Mouse (Mus musculus): Measurements from ENCODE around the gene Lat. TPM values are rescaled to one million over a fixed set of nuclear protein-coding genes. Genes with fewer than 3 reads are reported as not detected.
A peak's percentile ranks its signal among the peaks of the same experiment; 100 is the strongest.
"Not testable (repeated sequence)": the region's sequence is repeated elsewhere in the genome, so short reads cannot be mapped to it uniquely, and the experiment has no call there.

The Lat gene
- polyA plus RNA-seq, 1 experiment from 2014 or later: 4.3 TPM

DNA sequence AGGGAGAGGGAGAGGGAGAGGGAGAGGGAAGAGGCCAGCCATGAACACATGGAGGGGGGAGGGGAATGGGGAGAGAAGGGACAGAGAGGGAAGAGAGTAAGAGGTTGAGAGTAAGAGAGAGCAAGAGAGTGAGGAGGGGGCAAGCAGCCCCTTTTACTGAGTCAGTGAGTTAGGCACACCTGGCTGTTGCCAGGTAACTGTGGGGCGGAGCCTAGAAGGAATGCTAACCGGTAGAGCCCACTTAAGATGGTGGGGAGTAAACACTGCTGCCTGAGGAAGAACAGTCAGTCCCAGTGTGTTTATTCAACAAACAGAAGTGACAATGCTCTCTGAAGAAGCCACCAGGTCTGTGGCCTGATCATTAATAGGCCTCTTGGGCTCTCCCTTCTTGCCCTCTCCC lies 38.7 kb downstream of the Lat start:
- H3K4me3 ChIP-seq: no peak overlapping the region
- WGBS: 34% methylated on average over 2 of the region's 2 CpGs
- H3K4me1 ChIP-seq (replicated peaks): no peaks in the 10 kb centered on the region
- H3K27ac ChIP-seq: no peak overlapping the region
- H3K9me3 ChIP-seq (replicated peaks): no peaks in the 10 kb centered on the region
- no peaks in the 10 kb centered on the region for H3K36me3 ChIP-seq
- H3K4me2 ChIP-seq: no peak overlapping the region
- no peaks in the 10 kb centered on the region; the same call in 1 of the 2 replicates for H3K27me3 ChIP-seq
- ATAC-seq (replicated peaks; ENCODE audit: insufficient number of reproducible peaks, insufficient read depth, low FRiP score, low read depth): no peak
- H3K9ac ChIP-seq: no peak overlapping the region

DNA sequence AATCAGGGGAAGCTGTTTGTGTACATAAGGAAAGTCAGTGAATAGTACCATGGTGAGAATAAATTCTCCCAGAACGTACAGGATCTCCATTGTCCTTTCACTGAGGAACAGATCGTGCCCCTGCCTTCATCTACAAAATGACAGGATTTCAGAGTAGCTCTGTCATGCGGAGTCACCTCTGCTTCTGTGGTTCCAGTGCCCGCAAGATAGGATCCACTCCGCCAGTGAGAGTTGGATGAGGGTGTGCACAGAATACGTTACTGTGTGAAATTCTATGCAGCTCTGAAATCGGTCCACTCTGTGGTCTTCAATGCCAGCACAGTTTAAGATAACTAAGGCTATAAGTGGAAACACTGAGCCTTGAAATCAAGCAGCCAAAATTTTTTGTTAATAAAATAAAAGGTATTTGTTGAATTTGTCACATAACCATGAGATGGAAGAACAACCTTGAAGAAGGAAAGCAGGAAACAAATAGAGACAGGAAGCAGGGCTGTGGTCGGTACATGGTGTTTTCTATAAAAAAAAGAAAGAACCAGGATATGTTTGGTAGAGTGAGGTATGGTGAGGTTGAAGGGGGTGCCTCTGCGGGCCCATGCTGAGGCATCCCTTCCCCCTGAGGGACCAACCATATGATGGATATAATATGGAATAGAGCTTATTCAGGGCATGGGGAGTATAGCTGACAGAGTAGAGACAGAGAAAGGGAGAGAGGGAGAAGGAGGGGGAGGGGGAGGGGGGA lies 39.3 kb downstream of the Lat start:
- 73% methylated on average over 9 of the region's 9 CpGs for WGBS
- Histone ChIP-seq H3K27me3 (peaks cover 4% of the 10 kb centered on the region; the same call in 1 of the 2 replicates), H3K4me2 (no peak overlapping the region), H3K9me3 (replicated peaks) (no peaks in the 10 kb centered on the region), H3K4me1 (replicated peaks) (no peaks in the 10 kb centered on the region), H3K9ac (no peak overlapping the region), H3K36me3 (no peaks in the 10 kb centered on the region), H3K27ac (no peak overlapping the region), H3K4me3 (no peak overlapping the region)
- no peak for ATAC-seq (replicated peaks; ENCODE audit: insufficient number of reproducible peaks, insufficient read depth, low FRiP score, low read depth)

DNA sequence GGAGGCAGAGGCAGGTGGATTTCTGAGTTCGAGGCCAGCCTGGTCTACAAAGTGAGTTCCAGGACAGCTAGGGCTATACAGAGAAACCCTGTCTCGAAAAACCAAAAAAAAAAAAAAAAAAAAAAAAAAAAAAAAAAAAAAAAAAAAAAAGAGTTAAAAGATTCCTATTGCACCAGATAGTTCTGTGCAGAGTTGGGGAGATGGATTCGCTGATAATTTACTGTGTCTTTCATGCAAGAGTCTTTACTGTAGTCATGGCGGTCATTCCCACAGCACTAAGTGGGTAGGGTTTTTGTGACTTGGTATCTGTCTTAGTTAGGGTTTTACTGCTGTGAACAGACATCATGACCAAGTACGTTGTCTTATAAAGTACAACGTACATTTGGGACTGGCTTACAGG lies 40.5 kb downstream of the Lat start:
- H3K36me3 ChIP-seq; H3K9me3 ChIP-seq (replicated peaks); H3K27ac ChIP-seq; ATAC-seq (replicated peaks; ENCODE audit: insufficient number of reproducible peaks, insufficient read depth, low FRiP score, low read depth); H3K4me2 ChIP-seq; H3K4me3 ChIP-seq; H3K4me1 ChIP-seq (replicated peaks); H3K9ac ChIP-seq: not testable (repeated sequence)
- 88% methylated on average over 5 of the region's 6 CpGs for WGBS
- H3K27me3 ChIP-seq: peaks cover 15% of the 10 kb centered on the region; the same call in 1 of the 2 replicates

DNA sequence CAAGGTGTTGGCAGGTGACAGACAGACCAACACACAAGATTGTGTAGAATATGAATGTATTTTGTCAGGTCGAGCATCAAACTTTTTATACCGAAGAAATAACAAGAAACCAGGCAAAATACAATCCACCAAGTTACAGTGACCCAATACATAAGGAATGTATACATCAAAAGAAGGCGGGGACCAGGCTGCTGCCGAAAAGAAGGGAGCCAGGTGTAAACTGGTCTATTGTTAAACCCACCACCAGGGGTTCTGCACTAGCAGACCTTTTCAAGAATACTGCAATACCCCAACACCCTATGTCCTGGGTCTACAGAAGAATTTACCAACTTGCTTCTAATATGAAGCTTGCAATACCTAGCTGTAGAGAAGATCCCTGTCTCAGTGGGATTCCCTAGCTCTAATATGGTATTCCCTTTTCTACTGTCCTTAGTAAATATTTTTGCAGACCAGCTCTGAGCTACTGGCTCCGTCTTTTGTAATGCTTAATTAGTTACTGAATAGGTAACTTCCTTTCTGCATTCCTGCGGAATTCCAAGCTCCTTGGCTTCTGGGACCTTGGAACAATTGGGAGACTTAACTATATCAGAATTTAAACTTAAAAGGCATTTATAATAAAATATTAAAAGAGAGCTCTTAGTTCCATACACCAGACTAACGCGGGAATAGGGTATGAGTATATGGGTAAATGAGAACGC lies 43.6 kb downstream of the Lat start:
- 30% methylated on average over 9 of the region's 9 CpGs for WGBS

DNA sequence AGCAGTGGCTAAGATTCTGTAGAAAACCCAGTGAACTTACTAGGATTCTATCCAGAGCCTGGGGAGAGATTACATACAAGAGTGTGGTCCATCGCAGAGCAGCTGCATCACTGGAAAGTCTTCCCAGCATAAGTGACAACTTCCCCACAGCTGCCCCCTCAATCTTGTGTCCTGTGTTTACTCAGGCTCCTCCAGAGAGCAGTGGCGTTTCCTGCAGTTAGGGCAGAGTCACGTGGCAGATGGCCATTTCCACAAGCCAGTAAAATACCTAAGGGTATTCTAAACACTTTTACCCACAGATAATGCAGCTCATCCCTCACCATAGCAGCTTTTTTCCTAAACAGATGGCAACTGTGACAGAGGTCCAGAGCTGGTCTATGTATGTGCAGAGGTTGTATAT lies 44.6 kb downstream of the Lat start:
- no peak overlapping the region; the same call in 1 of the 2 replicates for H3K4me2 ChIP-seq
- no peak overlapping the region for H3K27ac ChIP-seq
- no peak overlapping the region for H3K4me3 ChIP-seq
- H3K4me1 ChIP-seq (replicated peaks): peaks cover 2% of the 10 kb centered on the region; the same call in 1 of the 2 replicates
- peaks cover 15% of the 10 kb centered on the region; the same call in 1 of the 2 replicates for H3K27me3 ChIP-seq
- no peaks in the 10 kb centered on the region for H3K9me3 ChIP-seq (replicated peaks)
- H3K9ac ChIP-seq: no peak overlapping the region
- ATAC-seq (replicated peaks; ENCODE audit: insufficient number of reproducible peaks, insufficient read depth, low FRiP score, low read depth): peak; percentile 67
- WGBS: 22% methylated on average over 3 of the region's 3 CpGs
- H3K36me3 ChIP-seq: no peaks in the 10 kb centered on the region

More for the DNA sequence above, 43.6 kb downstream of the Lat start:
- H3K9ac ChIP-seq; H3K4me3 ChIP-seq; H3K36me3 ChIP-seq; H3K4me2 ChIP-seq; H3K27ac ChIP-seq; ATAC-seq (replicated peaks; ENCODE audit: insufficient number of reproducible peaks, insufficient read depth, low FRiP score, low read depth); H3K4me1 ChIP-seq (replicated peaks); H3K9me3 ChIP-seq (replicated peaks): not testable (repeated sequence)
- H3K27me3 ChIP-seq: peaks cover 15% of the 10 kb centered on the region; the same call in 1 of the 2 replicates

DNA sequence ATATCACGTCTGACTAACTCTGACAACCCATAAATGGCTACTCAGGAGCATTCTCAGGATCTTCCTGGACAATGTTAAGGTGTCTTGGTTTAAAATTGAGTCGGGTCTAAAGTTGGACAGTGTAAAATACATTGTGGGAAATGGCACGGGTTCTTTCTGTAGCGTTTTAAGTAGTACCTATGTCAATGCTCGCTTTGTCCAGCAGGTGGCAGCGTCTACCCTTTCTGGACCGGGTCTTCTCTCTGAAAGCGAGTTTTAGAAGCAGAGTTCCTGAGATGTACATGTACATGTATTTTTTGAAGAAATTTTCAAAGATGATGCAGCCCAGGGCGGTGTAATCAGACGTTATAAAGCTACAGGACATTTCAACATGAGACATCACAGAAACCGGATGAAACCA lies 45.6 kb downstream of the Lat start:
- Histone ChIP-seq H3K9me3 (replicated peaks) (no peaks in the 10 kb centered on the region), H3K4me1 (replicated peaks) (peaks cover 2% of the 10 kb centered on the region; the same call in 1 of the 2 replicates), H3K4me2 (peak overlapping the region; percentile 15; the same call in 1 of the 2 replicates), H3K9ac (no peak overlapping the region; the same call in 1 of the 2 replicates), H3K4me3 (0 out of 2 replicates have a peak overlapping the region, but pooled peaks have one; percentile 10), H3K36me3 (no peaks in the 10 kb centered on the region), H3K27ac (no peak overlapping the region), H3K27me3 (peaks cover 15% of the 10 kb centered on the region; the same call in 1 of the 2 replicates)
- 5% methylated on average over 11 of the region's 11 CpGs for WGBS
- ATAC-seq (replicated peaks; ENCODE audit: insufficient number of reproducible peaks, insufficient read depth, low FRiP score, low read depth): no peak

DNA sequence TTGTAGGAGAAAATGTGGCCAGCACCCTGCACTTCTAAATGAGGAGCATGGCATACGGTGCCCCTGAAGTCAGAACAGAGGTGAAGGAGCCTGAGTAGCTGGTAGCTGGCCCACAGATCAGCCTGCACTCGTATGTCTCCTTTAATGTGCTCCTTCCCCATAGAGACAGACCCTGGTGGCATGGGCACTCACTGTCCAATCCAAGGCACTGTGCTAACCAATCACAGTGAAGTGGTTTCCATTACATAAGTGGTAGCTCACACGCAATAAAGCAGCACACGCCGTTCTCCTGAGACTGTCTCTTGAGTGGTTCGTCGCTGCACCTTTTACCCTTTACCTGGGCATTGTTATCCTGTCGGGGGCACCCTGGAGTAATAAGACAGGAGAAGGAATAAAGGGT lies 55.1 kb downstream of the Lat start:
- ATAC-seq (replicated peaks; ENCODE audit: insufficient number of reproducible peaks, insufficient read depth, low FRiP score, low read depth): no peak
- no peaks in the 10 kb centered on the region for H3K36me3 ChIP-seq
- H3K27ac ChIP-seq: no peak overlapping the region
- H3K9me3 ChIP-seq (replicated peaks): no peaks in the 10 kb centered on the region
- 60% methylated on average over 8 of the region's 8 CpGs for WGBS
- H3K4me3 ChIP-seq: no peak overlapping the region
- no peak overlapping the region for H3K9ac ChIP-seq
- H3K27me3 ChIP-seq: no peaks in the 10 kb centered on the region
- no peak overlapping the region for H3K4me2 ChIP-seq
- H3K4me1 ChIP-seq (replicated peaks): no peaks in the 10 kb centered on the region

Small RNA genes within 50 kb of the gene (microRNA-seq; reads per million reads assigned to microRNA genes)
- not detected for gene Mir7058

Other genes starting within 250 kb of the Lat start
- gene Xpo6, start 169.1 kb downstream of the Lat start, polyA plus RNA-seq (2015; fragmentation: Nextera tagmentation; extraction: Ambion mirVana): 21.9 and 35.4 TPM in 2 replicates
- 11.2 and 16.4 TPM in 2 replicates for gene Sbk1, start 97.0 kb downstream of the Lat start, polyA plus RNA-seq (2015; fragmentation: Nextera tagmentation; extraction: Ambion mirVana)
- 36.0 and 46.3 TPM in 2 replicates for gene Spns1, start 7.9 kb upstream of the Lat start, polyA plus RNA-seq (2015; fragmentation: Nextera tagmentation; extraction: Ambion mirVana)
- 1.4 and 2.6 TPM in 2 replicates for gene Nfatc2ip, start 27.2 kb upstream of the Lat start, polyA plus RNA-seq (2015; fragmentation: Nextera tagmentation; extraction: Ambion mirVana)
- 0.09 TPM in 1 of 2 replicates, not detected in the other for gene Cd19, start 45.3 kb upstream of the Lat start, polyA plus RNA-seq (2015; fragmentation: Nextera tagmentation; extraction: Ambion mirVana)
- 16.3 and 22.8 TPM in 2 replicates for gene Rabep2, start 59.2 kb upstream of the Lat start, polyA plus RNA-seq (2015; fragmentation: Nextera tagmentation; extraction: Ambion mirVana)
- gene Atp2a1, start 93.5 kb upstream of the Lat start, polyA plus RNA-seq (2015; fragmentation: Nextera tagmentation; extraction: Ambion mirVana): 0.72 and 1.8 TPM in 2 replicates
- gene Sh2b1, start 105.9 kb upstream of the Lat start, polyA plus RNA-seq (2015; fragmentation: Nextera tagmentation; extraction: Ambion mirVana): 37.1 and 45.2 TPM in 2 replicates
- gene Tufm, start 117.8 kb upstream of the Lat start, polyA plus RNA-seq (2015; fragmentation: Nextera tagmentation; extraction: Ambion mirVana): 170 and 182 TPM in 2 replicates
- gene Atxn2l, start 133.9 kb upstream of the Lat start, polyA plus RNA-seq (2015; fragmentation: Nextera tagmentation; extraction: Ambion mirVana): 31.0 and 42.0 TPM in 2 replicates
- 114 and 119 TPM in 2 replicates for gene Eif3c, start 196.8 kb upstream of the Lat start, polyA plus RNA-seq (2015; fragmentation: Nextera tagmentation; extraction: Ambion mirVana)
- gene Apobr, start 215.4 kb upstream of the Lat start, polyA plus RNA-seq (2015; fragmentation: Nextera tagmentation; extraction: Ambion mirVana): 0.34 and 0.81 TPM in 2 replicates
- 17.6 and 20.7 TPM in 2 replicates for gene Cln3, start 216.2 kb upstream of the Lat start, polyA plus RNA-seq (2015; fragmentation: Nextera tagmentation; extraction: Ambion mirVana)
- 0.13 and 0.23 TPM in 2 replicates for gene Il27, start 225.4 kb upstream of the Lat start, polyA plus RNA-seq (2015; fragmentation: Nextera tagmentation; extraction: Ambion mirVana)